Mouse (Mus musculus): ENCODE data around the gene Tfam. TPM values are rescaled to one million over a fixed set of nuclear protein-coding genes. Genes with fewer than 3 reads are reported as not detected.

Gene Tfam
- total and polyA plus RNA-seq, 3 experiments, result 8.6 to 67.5 (median 61.0) TPM

GRCm38 (mm10) chr10:71223101-71223500 lies 15.0 kb downstream of the Tfam start:
- no peak overlapping the region for H3K27ac ChIP-seq
- intact Hi-C loops (cut with DNase I), result no loop called here
- H3K9ac ChIP-seq (ENCODE audit: low read depth, low read length), result no peak overlapping the region
- WGBS, result 92% methylated on average over 5 of the region's 5 CpGs
- no peak for DNase-seq
- no peaks in the 10 kb centered on the region for H3K36me3 ChIP-seq (ENCODE audit: control insufficient read depth, insufficient read depth, low read length)
- TF ChIP-seq CTCF (IDR thresholded peaks at IDR 0.05) (no peak), EP300 (IDR thresholded peaks at IDR 0.05; ENCODE audit: insufficient read depth, low read depth, low read length) (no peak), POLR2A (IDR thresholded peaks at IDR 0.05; ENCODE audit: insufficient read depth, low read depth, low read length) (no peak)
- no peaks in the 10 kb centered on the region for H3K27me3 ChIP-seq (ENCODE audit: control insufficient read depth, insufficient read depth, low read length)
- H3K4me1 ChIP-seq (ENCODE audit: control insufficient read depth, insufficient read depth, low read length), result no peaks in the 10 kb centered on the region
- no peaks in the 10 kb centered on the region for H3K79me2 ChIP-seq (replicated peaks; ENCODE audit: control insufficient read depth, insufficient read depth, low read length)
- H3K4me3 ChIP-seq, result no peak overlapping the region

GRCm38 (mm10) chr10:71222639-71223038 lies 15.4 kb downstream of the Tfam start:
- Histone ChIP-seq H3K4me1 (ENCODE audit: control insufficient read depth, insufficient read depth, low read length) (no peaks in the 10 kb centered on the region), H3K79me2 (replicated peaks; ENCODE audit: control insufficient read depth, insufficient read depth, low read length) (no peaks in the 10 kb centered on the region), H3K9ac (ENCODE audit: low read depth, low read length) (no peak overlapping the region), H3K36me3 (ENCODE audit: control insufficient read depth, insufficient read depth, low read length) (no peaks in the 10 kb centered on the region), H3K27ac (no peak overlapping the region), H3K4me3 (no peak overlapping the region), H3K27me3 (ENCODE audit: control insufficient read depth, insufficient read depth, low read length) (no peaks in the 10 kb centered on the region)
- TF ChIP-seq POLR2A (IDR thresholded peaks at IDR 0.05; ENCODE audit: insufficient read depth, low read depth, low read length), result no peak
- TF ChIP-seq CTCF (IDR thresholded peaks at IDR 0.05), result no peak
- no peak for TF ChIP-seq EP300 (IDR thresholded peaks at IDR 0.05; ENCODE audit: insufficient read depth, low read depth, low read length)
- WGBS, result 83% methylated on average over 2 of the region's 2 CpGs
- intact Hi-C loops (cut with DNase I), result no loop called here
- no peak for DNase-seq

- peak; percentile 73 to 81 for DNase-seq
- Histone ChIP-seq H3K27me3 (ENCODE audit: control insufficient read depth, insufficient read depth, low read length) (no peaks in the 10 kb centered on the region), H3K4me1 (ENCODE audit: control insufficient read depth, insufficient read depth, low read length) (no peaks in the 10 kb centered on the region), H3K79me2 (replicated peaks; ENCODE audit: control insufficient read depth, insufficient read depth, low read length) (no peaks in the 10 kb centered on the region), H3K9ac (ENCODE audit: low read depth, low read length) (no peak overlapping the region), H3K36me3 (ENCODE audit: control insufficient read depth, insufficient read depth, low read length) (no peaks in the 10 kb centered on the region), H3K27ac (no peak overlapping the region), H3K4me3 (no peak overlapping the region)
- intact Hi-C loops (cut with DNase I), result loop anchor here (5.0 to 10.0 kb wide), 4 partner anchors 164 to 901 kb away; no protein-coding TSS in a partner anchor
- 15% methylated on average over 8 of the region's 8 CpGs for WGBS
- TF ChIP-seq CTCF (IDR thresholded peaks at IDR 0.05) (peak; percentile 89), POLR2A (IDR thresholded peaks at IDR 0.05; ENCODE audit: insufficient read depth, low read depth, low read length) (no peak), EP300 (IDR thresholded peaks at IDR 0.05; ENCODE audit: insufficient read depth, low read depth, low read length) (peak; percentile 81)
Observed at GRCm38 (mm10) chr10:71218228-71218892, 19.7 kb downstream of the Tfam start.

- no peak for DNase-seq
- Histone ChIP-seq H3K27ac (no peak overlapping the region), H3K36me3 (ENCODE audit: control insufficient read depth, insufficient read depth, low read length) (no peaks in the 10 kb centered on the region), H3K4me3 (no peak overlapping the region), H3K9ac (ENCODE audit: low read depth, low read length) (no peak overlapping the region), H3K27me3 (ENCODE audit: control insufficient read depth, insufficient read depth, low read length) (no peaks in the 10 kb centered on the region), H3K4me1 (ENCODE audit: control insufficient read depth, insufficient read depth, low read length) (no peaks in the 10 kb centered on the region), H3K79me2 (replicated peaks; ENCODE audit: control insufficient read depth, insufficient read depth, low read length) (no peaks in the 10 kb centered on the region)
- TF ChIP-seq POLR2A (IDR thresholded peaks at IDR 0.05; ENCODE audit: insufficient read depth, low read depth, low read length) (no peak), EP300 (IDR thresholded peaks at IDR 0.05; ENCODE audit: insufficient read depth, low read depth, low read length) (no peak), CTCF (IDR thresholded peaks at IDR 0.05) (no peak)
- 83% methylated on average over 9 of the region's 9 CpGs for WGBS
- intact Hi-C loops (cut with DNase I), result loop anchor here (2.0 to 10.0 kb wide), 5 partner anchors 161 to 899 kb away; no protein-coding TSS in a partner anchor
Observed at GRCm38 (mm10) chr10:71215996-71216395, 22.1 kb downstream of the Tfam start.

- TF ChIP-seq POLR2A (IDR thresholded peaks at IDR 0.05; ENCODE audit: insufficient read depth, low read depth, low read length) (no peak), CTCF (IDR thresholded peaks at IDR 0.05) (no peak), EP300 (IDR thresholded peaks at IDR 0.05; ENCODE audit: insufficient read depth, low read depth, low read length) (no peak)
Observed at GRCm38 (mm10) chr10:71201512-71201911, 36.6 kb downstream of the Tfam start.

GRCm38 (mm10) chr10:71200964-71201363 lies 37.1 kb downstream of the Tfam start:
- no peak overlapping the region for H3K4me3 ChIP-seq
- no peaks in the 10 kb centered on the region for H3K27me3 ChIP-seq (ENCODE audit: control insufficient read depth, insufficient read depth, low read length)
- H3K9ac ChIP-seq (ENCODE audit: low read depth, low read length), result no peak overlapping the region
- no peak for TF ChIP-seq EP300 (IDR thresholded peaks at IDR 0.05; ENCODE audit: insufficient read depth, low read depth, low read length)
- TF ChIP-seq CTCF (IDR thresholded peaks at IDR 0.05), result no peak
- TF ChIP-seq POLR2A (IDR thresholded peaks at IDR 0.05; ENCODE audit: insufficient read depth, low read depth, low read length), result no peak
- no peak overlapping the region for H3K27ac ChIP-seq
- no peaks in the 10 kb centered on the region for H3K36me3 ChIP-seq (ENCODE audit: control insufficient read depth, insufficient read depth, low read length)
- WGBS, result 44% methylated on average over 5 of the region's 5 CpGs
- intact Hi-C loops (cut with DNase I), result no loop called here
- peaks cover 7% of the 10 kb centered on the region for H3K4me1 ChIP-seq (ENCODE audit: control insufficient read depth, insufficient read depth, low read length)
- no peak for DNase-seq
- H3K79me2 ChIP-seq (replicated peaks; ENCODE audit: control insufficient read depth, insufficient read depth, low read length), result no peaks in the 10 kb centered on the region

More at GRCm38 (mm10) chr10:71201512-71201911, 36.6 kb downstream of the Tfam start:
- Histone ChIP-seq H3K36me3 (ENCODE audit: control insufficient read depth, insufficient read depth, low read length) (no peaks in the 10 kb centered on the region), H3K79me2 (replicated peaks; ENCODE audit: control insufficient read depth, insufficient read depth, low read length) (no peaks in the 10 kb centered on the region), H3K4me1 (ENCODE audit: control insufficient read depth, insufficient read depth, low read length) (peaks cover 7% of the 10 kb centered on the region), H3K4me3 (no peak overlapping the region), H3K9ac (ENCODE audit: low read depth, low read length) (no peak overlapping the region), H3K27ac (no peak overlapping the region), H3K27me3 (ENCODE audit: control insufficient read depth, insufficient read depth, low read length) (no peaks in the 10 kb centered on the region)
- WGBS, result 87% methylated on average over 2 of the region's 2 CpGs
- intact Hi-C loops (cut with DNase I), result no loop called here
- DNase-seq, result no peak
